Mouse (Mus musculus) spleen, adult 10 weeks (tissue): ENCODE data around the gene Elovl4. TPM values are rescaled to one million over a fixed set of nuclear protein-coding genes. Genes with fewer than 3 reads are reported as not detected.

ENCODE experiments used
- polyA plus RNA-seq: library from polyadenylated mRNA; stranded (reverse); fragments of 350-450 nt; fragmentation: Illumina TruSeq; extraction: RNeasy Lipid Tissue Mini Kit (QIAGEN cat#74804); gene quantifications from one replicate; pipeline ENCODE4 v1.2.3, GENCODE M21; 2015; ENCODE audit warnings: low replicate concordance; ENCODE audit not compliant: insufficient read depth

The Elovl4 gene
- polyA plus RNA-seq: not detected

GRCm38 (mm10) chr9:83805977-83806815 is at the start of gene Elovl4:
TSS of gene Elovl4 (minus strand) at chr9:83806277.

GRCm38 (mm10) chr9:83833811-83834747 is 28.0 kb upstream of the Elovl4 start, which contains the start of gene Ttk:
TSS of gene Ttk (plus strand) at chr9:83834689.

Other genes starting within 250 kb of the Elovl4 start
- 4.9 TPM for gene Ttk, start 28.4 kb upstream of the Elovl4 start, polyA plus RNA-seq
- 33.3 TPM for gene Bckdhb, start 118.9 kb upstream of the Elovl4 start, polyA plus RNA-seq